Mouse (Mus musculus): ENCODE data around the gene Vmn2r57. TPM values are rescaled to one million over a fixed set of nuclear protein-coding genes. Genes with fewer than 3 reads are reported as not detected.
A peak's percentile ranks its signal among the peaks of the same experiment; 100 is the strongest.
"Not testable (repeated sequence)": the region's sequence is repeated elsewhere in the genome, so short reads cannot be mapped to it uniquely, and the experiment has no call there.

Vmn2r57 gene
- total RNA-seq (2014; rRNA removed) (0.27 and 0.28 TPM in 2 replicates), polyA plus RNA-seq (2012; rRNA removed) (0.04 and 0.05 TPM in 2 replicates)

DNA sequence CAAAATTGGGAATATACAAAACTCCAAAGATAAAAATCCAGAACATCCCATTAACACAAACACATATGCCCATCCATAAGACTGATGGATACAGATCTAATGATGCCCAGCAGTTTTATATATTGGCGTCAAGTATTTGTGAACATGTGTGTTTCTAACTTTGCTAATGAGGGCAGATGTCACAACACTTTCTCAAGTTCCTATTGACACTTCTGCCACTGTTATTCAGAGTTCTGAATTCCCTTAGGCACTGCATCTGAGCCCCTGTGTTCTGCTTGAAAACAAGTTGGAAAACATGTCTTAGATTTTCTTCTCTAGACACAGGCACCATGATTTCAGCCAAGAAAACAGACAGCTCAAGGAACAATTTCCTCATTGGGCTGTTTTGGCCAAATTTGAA, at the start of gene Vmn2r57:
Gene Vmn2r57 (minus strand): TSS at position 101 of the 400 bp plus-strand sequence.
- H3K36me3 ChIP-seq (ENCODE audit: control insufficient read depth, insufficient read depth, low read length); DNase-seq (ENCODE audit: extremely low read depth, low read depth, low spot score): not testable (repeated sequence)
- WGBS, result 72% methylated on average over 1 of the region's 1 CpGs

GRCm38 (mm10) chr7:41497871-41498270, 49.4 kb upstream of the Vmn2r57 start:
- Histone ChIP-seq H3K27ac (replicated peaks; ENCODE audit: insufficient read depth, low read depth, low read length) (no peak overlapping the region), H3K27me3 (ENCODE audit: control insufficient read depth, insufficient read depth, low read length) (no peaks in the 10 kb centered on the region), H3K36me3 (ENCODE audit: control insufficient read depth, insufficient read depth, low read length) (peaks cover 6% of the 10 kb centered on the region), H3K9ac (ENCODE audit: low read depth, low read length) (no peak overlapping the region), H3K4me1 (ENCODE audit: control insufficient read depth, insufficient read depth, low read length) (no peaks in the 10 kb centered on the region), H3K4me3 (ENCODE audit: insufficient read depth, low read depth, low read length) (no peak overlapping the region), H3K79me2 (ENCODE audit: control insufficient read depth, insufficient read depth, low read length) (peaks cover 9% of the 10 kb centered on the region; the same call in 1 of the 2 replicates)
- whole genome bisulfite sequencing, result 98% methylated on average over 2 of the region's 2 CpGs
- TF ChIP-seq CTCF (IDR thresholded peaks at IDR 0.05; ENCODE audit: low read depth, low read length) (no peak), POLR2A (IDR thresholded peaks at IDR 0.05; ENCODE audit: extremely low read depth, insufficient read depth, low read length) (no peak)
- no peak for DNase-seq (ENCODE audit: extremely low read depth, low read depth, low spot score)

More for the DNA sequence above, at the start of gene Vmn2r57:
- H3K27ac ChIP-seq (replicated peaks; ENCODE audit: insufficient read depth, low read depth, low read length); H3K4me1 ChIP-seq (ENCODE audit: control insufficient read depth, insufficient read depth, low read length); H3K4me3 ChIP-seq (ENCODE audit: insufficient read depth, low read depth, low read length); H3K27me3 ChIP-seq (ENCODE audit: control insufficient read depth, insufficient read depth, low read length); H3K9ac ChIP-seq (ENCODE audit: low read depth, low read length); H3K79me2 ChIP-seq (ENCODE audit: control insufficient read depth, insufficient read depth, low read length): not testable (repeated sequence)

GRCm38 (mm10) chr7:41451864-41452263, 3.4 kb upstream of the Vmn2r57 start:
- H3K4me3 ChIP-seq (ENCODE audit: insufficient read depth, low read depth, low read length), result no peak overlapping the region
- no peak for DNase-seq (ENCODE audit: extremely low read depth, low read depth, low spot score)
- no peak overlapping the region for H3K27ac ChIP-seq (replicated peaks; ENCODE audit: insufficient read depth, low read depth, low read length)
- no peaks in the 10 kb centered on the region for H3K36me3 ChIP-seq (ENCODE audit: control insufficient read depth, insufficient read depth, low read length)
- no peaks in the 10 kb centered on the region for H3K27me3 ChIP-seq (ENCODE audit: control insufficient read depth, insufficient read depth, low read length)
- H3K4me1 ChIP-seq (ENCODE audit: control insufficient read depth, insufficient read depth, low read length), result no peaks in the 10 kb centered on the region
- H3K9ac ChIP-seq (ENCODE audit: low read depth, low read length), result no peak overlapping the region
- 9% methylated on average over 10 of the region's 10 CpGs for WGBS
- TF ChIP-seq CTCF (IDR thresholded peaks at IDR 0.05; ENCODE audit: low read depth, low read length) (no peak), POLR2A (IDR thresholded peaks at IDR 0.05; ENCODE audit: extremely low read depth, insufficient read depth, low read length) (no peak)
- no peaks in the 10 kb centered on the region for H3K79me2 ChIP-seq (ENCODE audit: control insufficient read depth, insufficient read depth, low read length)

DNA sequence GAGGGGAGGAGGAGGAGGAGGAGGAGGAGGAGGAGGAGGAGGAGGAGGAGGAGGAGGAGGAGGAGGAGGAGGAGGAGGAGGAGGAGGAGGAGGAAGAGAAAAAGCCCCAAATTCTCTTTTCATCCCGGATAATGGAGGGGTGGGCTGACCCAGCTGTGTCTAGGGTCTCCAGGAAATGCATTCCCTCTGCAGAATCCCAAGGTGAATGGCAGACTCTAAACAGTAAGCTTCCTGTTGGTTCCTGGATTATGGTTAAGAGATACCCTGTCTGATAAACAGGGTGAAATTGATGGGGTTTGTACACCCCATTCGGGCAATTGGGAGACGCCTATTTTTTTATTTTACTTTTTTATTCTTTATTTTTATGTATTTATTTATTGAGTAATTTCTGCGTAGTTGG, 54.4 kb downstream of the Vmn2r57 start:
- no peak overlapping the region for H3K9ac ChIP-seq (ENCODE audit: low read depth, low read length)
- no peak overlapping the region for H3K4me3 ChIP-seq (ENCODE audit: insufficient read depth, low read depth, low read length)
- WGBS, result 41% methylated on average over 4 of the region's 4 CpGs
- peaks cover 5% of the 10 kb centered on the region for H3K4me1 ChIP-seq (ENCODE audit: control insufficient read depth, insufficient read depth, low read length)
- no peaks in the 10 kb centered on the region for H3K27me3 ChIP-seq (ENCODE audit: control insufficient read depth, insufficient read depth, low read length)
- H3K27ac ChIP-seq (replicated peaks; ENCODE audit: insufficient read depth, low read depth, low read length), result no peak overlapping the region
- no peak for DNase-seq (ENCODE audit: extremely low read depth, low read depth, low spot score)
- H3K36me3 ChIP-seq (ENCODE audit: control insufficient read depth, insufficient read depth, low read length), result no peaks in the 10 kb centered on the region
- peaks cover 3% of the 10 kb centered on the region; the same call in 1 of the 2 replicates for H3K79me2 ChIP-seq (ENCODE audit: control insufficient read depth, insufficient read depth, low read length)
- TF ChIP-seq POLR2A (IDR thresholded peaks at IDR 0.05; ENCODE audit: extremely low read depth, insufficient read depth, low read length) (no peak), CTCF (IDR thresholded peaks at IDR 0.05; ENCODE audit: low read depth, low read length) (no peak)

- no peaks in the 10 kb centered on the region for H3K27me3 ChIP-seq (ENCODE audit: control insufficient read depth, insufficient read depth, low read length)
- peaks cover 3% of the 10 kb centered on the region; the same call in 1 of the 2 replicates for H3K79me2 ChIP-seq (ENCODE audit: control insufficient read depth, insufficient read depth, low read length)
- H3K4me3 ChIP-seq (ENCODE audit: insufficient read depth, low read depth, low read length), result peak within 1 kb of the TSS; percentile 52
- H3K4me1 ChIP-seq (ENCODE audit: control insufficient read depth, insufficient read depth, low read length), result peaks cover 5% of the 10 kb centered on the region
- no peaks in the 10 kb centered on the region for H3K36me3 ChIP-seq (ENCODE audit: control insufficient read depth, insufficient read depth, low read length)
- H3K27ac ChIP-seq (replicated peaks; ENCODE audit: insufficient read depth, low read depth, low read length), result peak within 1 kb of the TSS; percentile 78
- H3K9ac ChIP-seq (ENCODE audit: low read depth, low read length), result peak within 1 kb of the TSS; percentile 71
- TF ChIP-seq POLR2A (IDR thresholded peaks at IDR 0.05; ENCODE audit: extremely low read depth, insufficient read depth, low read length), result 0 out of 2 replicates have a peak, but pooled peaks have one; percentile 15
- TF ChIP-seq CTCF (IDR thresholded peaks at IDR 0.05; ENCODE audit: low read depth, low read length), result no peak
- under 1% methylated on average over 25 of the region's 25 CpGs for WGBS
- peak; percentile 97 for DNase-seq (ENCODE audit: extremely low read depth, low read depth, low spot score)
Measured at GRCm38 (mm10) chr7:41393048-41393971, 55.2 kb downstream of the Vmn2r57 start, which contains the start of gene AI987944. Gene AI987944, minus strand, starts transcription at chr7:41393379.

Other genes starting within 250 kb of the Vmn2r57 start
- 13.9 and 21.8 TPM in 2 replicates for gene AI987944, start 55.3 kb downstream of the Vmn2r57 start, total RNA-seq (2014; rRNA removed)
- gene AI987944, start 55.3 kb downstream of the Vmn2r57 start, polyA plus RNA-seq (2012; rRNA removed), result 3.4 and 3.9 TPM in 2 replicates
- 0.07 and 0.18 TPM in 2 replicates for gene Gm20449, start 50.7 kb upstream of the Vmn2r57 start, total RNA-seq (2014; rRNA removed)
- gene Gm20449, start 50.7 kb upstream of the Vmn2r57 start, polyA plus RNA-seq (2012; rRNA removed), result 0.09 and 0.13 TPM in 2 replicates
- 9.7 and 11.8 TPM in 2 replicates for gene AW146154, start 51.2 kb upstream of the Vmn2r57 start, total RNA-seq (2014; rRNA removed)
- gene AW146154, start 51.2 kb upstream of the Vmn2r57 start, polyA plus RNA-seq (2012; rRNA removed), result 1.7 and 2.7 TPM in 2 replicates
- not detected in 2 replicates for gene Gm6871, start 125.0 kb upstream of the Vmn2r57 start, total RNA-seq (2014; rRNA removed)
- gene Gm6871, start 125.0 kb upstream of the Vmn2r57 start, polyA plus RNA-seq (2012; rRNA removed), result not detected in 2 replicates
- gene 2610021A01Rik, start 150.5 kb upstream of the Vmn2r57 start, total RNA-seq (2014; rRNA removed), result 6.8 and 10.0 TPM in 2 replicates
- gene 2610021A01Rik, start 150.5 kb upstream of the Vmn2r57 start, polyA plus RNA-seq (2012; rRNA removed), result 2.1 and 2.3 TPM in 2 replicates
- 2.6 and 3.5 TPM in 2 replicates for gene Zfp788, start 184.5 kb upstream of the Vmn2r57 start, total RNA-seq (2014; rRNA removed)
- gene Zfp788, start 184.5 kb upstream of the Vmn2r57 start, polyA plus RNA-seq (2012; rRNA removed), result 0.13 and 0.55 TPM in 2 replicates

All from liver, adult 2 months (tissue).